Mouse (Mus musculus): ENCODE results near the gene Nckipsd.

Nckipsd gene

DNA sequence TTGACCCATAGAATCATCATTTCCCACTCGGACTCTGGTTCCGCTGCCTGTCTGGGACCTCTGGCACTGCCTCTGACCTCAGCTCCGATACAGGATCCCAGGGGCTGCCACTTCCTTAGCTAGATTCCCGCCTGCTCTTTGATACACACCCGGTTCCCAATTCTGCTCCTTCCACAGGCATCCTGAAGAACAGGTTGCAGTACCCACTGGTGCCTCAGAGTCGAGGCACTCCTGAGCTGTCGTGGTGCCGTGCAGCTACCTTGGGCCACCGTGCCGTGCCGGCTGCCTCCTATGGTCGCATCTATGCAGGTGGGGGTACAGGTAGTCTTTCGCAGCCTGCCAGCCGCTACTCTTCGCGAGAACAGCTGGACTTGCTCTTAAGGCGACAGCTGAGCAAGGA is 40.3 kb downstream of the Nckipsd start:
- no peak for DNase-seq (ENCODE audit: low spot score in 2 of 2)

DNA sequence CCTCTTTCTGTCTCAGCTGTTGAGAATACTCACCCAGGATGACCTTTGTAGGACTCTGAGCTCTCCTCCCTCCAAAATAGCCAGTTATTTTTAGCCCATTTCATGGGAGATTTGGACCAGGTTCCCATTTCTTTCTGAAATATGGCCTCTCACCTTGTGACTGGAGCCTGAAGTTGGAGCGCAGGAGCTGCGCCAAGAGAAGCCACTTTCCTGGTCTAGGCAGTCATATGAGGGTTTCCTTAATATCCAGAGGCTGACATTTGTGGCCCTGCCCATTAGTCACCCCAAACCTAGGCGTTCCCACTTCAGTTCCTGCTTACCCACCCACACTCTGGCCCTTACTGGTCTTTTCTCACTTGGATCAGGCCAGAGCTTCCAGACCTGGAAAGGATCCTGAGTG is 44.8 kb downstream of the Nckipsd start, which contains the start of gene Slc26a6:
TSS of gene Slc26a6 (plus strand) at position 308 of the 400 bp plus-strand sequence.
- no peak for DNase-seq (ENCODE audit: low spot score in 2 of 2)

DNA sequence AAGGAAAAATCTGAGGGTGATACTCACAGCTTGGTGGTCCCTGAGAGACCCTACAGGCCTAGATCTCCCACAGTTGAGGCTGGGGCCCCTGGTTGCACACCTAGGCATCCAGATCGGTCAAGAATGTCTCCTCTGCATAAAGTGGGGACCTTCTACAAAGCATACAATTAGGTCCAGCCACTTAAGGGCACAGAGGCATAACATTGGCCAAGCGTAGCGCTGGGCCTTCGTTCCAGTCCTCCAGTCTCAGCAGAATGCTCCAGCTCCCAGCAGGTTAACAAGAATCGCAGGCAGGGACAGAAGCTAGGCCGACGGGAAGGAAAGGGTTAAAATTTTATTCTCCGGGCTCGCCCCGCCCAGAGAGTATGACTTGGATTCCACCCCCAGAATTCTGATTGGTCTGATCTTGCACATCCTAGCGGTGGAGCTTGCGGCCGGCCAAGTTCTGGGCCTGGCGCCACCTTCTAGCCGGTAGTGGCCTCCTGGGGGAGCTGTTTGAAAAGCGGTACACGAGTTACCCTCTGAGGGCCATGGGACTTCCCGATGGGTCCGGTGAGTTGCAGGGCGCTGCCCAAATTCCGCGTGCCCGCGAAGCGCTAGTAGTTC is 45.6 kb downstream of the Nckipsd start:
- DNase-seq (ENCODE audit: low spot score in 2 of 2): peak in 1 of 2 experiments; percentile 89

DNA sequence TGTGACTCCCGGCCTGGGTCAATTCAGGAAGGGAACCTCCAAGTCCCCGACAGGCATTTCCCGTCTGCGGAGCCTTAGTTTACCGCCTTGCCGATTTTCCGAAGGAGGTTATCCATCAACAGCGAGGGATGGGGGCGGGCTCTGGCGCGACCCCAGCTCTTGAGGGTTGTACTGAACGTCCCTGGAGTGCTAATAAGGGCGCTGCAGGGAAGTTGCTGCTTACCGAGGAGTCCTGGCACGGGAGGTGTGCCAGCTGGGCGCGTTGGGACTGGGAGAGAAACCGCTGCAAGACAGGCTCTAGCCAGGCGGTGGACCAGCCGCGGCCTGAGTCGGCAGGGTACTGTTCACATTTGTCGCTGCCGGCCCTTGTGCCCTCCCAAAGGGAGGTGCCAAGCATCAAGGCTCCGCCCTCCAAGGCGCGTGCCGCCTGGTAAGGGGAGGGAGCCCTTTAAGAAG is 46.1 kb downstream of the Nckipsd start:
- peak; percentile 77 to 79 for DNase-seq (ENCODE audit: low spot score in 2 of 2)

DNA sequence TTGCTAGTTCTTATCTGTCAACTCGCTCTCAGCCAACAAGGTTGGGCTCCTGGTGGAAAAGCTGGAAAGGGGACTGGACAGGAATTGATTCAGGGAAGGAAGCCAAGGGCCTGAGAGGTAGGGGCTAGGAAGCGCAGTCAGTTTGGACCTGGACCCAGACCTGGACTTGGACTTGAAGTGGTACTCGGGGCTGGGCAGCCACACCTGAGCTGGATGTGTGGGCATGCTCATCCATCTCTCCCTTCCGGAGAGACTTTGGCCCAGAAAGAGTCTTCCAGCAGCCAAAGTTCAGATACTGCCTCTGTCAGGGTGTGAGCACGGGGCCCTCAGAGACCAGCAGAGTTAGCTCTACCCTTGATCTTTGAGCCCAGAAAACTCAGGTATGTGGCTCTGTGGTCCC is 47.2 kb downstream of the Nckipsd start:
- no peak for DNase-seq (ENCODE audit: low spot score in 2 of 2)

DNA sequence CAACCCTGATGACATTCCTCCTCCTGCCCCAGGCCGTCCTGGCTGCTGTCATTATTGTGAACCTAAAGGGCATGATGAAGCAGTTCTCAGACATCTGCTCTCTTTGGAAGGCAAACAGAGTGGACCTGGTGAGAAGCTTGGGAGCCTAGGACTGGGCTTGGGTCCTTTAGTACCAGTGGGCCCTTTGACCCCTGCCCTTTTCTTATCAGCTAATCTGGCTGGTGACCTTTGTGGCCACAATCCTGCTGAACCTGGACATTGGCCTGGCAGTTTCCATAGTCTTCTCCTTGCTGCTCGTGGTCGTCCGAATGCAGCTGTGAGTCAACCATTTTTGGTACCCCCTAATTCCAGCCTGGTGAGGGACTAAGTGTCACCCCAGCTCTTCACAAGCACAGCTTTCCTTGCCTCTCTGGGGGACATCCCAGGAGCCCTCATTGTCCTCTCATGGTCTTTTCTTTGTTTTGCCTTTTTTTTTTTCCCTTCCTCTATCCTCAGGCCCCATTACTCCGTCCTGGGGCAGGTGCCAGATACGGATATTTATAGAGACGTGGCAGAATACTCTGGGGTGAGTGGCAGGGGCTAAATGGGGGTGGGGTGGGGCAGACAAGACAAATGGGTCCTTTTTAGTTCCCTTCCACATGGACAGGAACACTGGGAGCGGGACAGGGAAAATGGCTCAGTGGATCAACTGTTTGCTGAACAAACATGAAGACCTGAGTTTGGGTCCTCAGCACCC is 50.8 kb downstream of the Nckipsd start:
- DNase-seq (ENCODE audit: low spot score in 2 of 2): no peak

Data from urinary bladder, adult 18-20 months (tissue).